Mouse (Mus musculus) adrenal gland, adult 8-10 months (tissue): ENCODE data around the gene Coq9. TPM values are rescaled to one million over a fixed set of nuclear protein-coding genes. Genes with fewer than 3 reads are reported as not detected.

Experiments
- DNase-seq: peaks from one replicate; pipeline ENCODE4 v3.0.0; 2022
- total RNA-seq, 4 experiments: library from RNA; stranded (reverse); gene quantifications; 2 replicates each; pipeline ENCODE4 v1.2.4; 2022

Gene Coq9
- total RNA-seq, 4 experiments from 2014 or later, result 145 to 165 (median 158) TPM

- no peak for DNase-seq
These were observed 32.5 kb downstream of the Coq9 start for GRCm38 (mm10) chr8:94870474-94871107.

DNA sequence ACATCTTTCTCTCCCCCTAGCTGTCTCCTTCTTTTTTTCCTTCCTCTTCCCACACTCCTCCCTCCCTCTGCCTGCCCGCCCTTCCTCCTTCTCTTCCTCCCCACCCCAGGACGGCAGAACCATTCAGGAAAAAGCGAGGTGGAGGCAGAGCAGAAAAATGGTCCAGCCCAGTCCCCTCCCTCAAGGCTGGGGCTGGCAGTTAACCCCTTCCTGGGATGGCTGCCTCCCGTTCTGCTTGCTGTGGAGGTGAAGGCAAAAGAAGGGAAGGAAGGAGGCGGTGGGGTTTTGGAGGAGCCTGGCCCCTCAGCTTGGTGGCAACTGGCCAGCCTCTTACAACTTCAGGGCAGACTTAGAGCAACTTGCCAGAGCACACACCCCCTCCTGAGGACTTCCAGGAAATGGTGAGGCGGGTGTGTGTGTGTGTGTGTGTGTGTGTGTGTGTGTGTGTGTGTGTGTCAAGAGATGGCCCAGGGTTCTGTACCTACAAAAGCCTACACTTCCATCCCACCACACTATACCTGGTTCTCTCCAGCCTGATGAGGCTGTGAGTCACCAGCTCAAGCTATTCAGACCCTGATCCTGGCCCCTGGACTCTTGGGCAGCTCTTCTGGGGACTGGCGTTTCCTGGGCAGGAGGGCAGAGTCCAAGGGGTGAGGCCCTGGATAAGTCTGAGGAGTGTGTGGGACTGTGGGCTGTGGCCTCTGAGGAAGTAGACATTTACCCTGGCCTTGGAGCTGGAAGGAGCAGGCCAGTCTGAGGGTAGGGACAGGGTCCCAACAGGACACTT is 33.2 kb downstream of the Coq9 start:
- DNase-seq, result no peak

DNA sequence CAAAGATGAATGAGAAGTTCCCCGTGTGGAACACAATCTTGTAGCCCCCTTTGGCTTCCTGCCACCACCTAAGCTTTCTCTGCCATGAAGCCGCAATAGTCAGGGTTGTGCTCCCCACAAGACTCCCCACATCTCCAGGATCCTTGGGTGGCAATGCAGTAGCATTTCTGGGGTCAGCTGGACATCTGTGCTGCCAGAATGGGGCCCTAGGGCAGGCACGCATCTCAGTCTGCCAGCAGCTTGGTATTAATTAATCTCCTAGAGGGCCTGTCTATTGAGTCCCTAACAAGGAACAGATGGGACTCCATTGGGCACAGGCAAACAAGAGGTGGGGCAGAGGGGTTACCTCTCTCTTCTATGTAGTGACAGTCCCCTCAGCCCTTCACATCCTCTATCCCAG is 34.0 kb downstream of the Coq9 start:
- no peak for DNase-seq

DNA sequence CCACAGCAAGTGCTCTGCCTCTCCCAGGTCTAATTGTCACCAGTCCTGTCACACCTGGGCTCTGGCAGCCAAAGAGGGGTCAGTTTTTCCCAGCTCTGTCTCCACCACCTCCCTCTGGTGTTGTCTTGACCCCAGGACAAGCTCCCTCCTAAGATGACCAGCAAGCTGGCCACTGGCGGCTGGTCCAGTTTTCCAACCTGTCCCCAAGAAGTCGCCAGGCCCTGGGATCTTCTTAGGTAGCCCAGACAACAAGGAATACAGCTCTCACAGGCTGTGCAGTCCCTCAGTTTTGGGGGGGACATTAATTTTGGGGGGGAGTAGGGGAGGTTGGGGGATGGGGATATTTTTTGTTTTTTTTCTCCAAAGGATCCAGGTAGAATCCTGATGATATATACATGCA is 34.5 kb downstream of the Coq9 start:
- DNase-seq, result no peak

DNA sequence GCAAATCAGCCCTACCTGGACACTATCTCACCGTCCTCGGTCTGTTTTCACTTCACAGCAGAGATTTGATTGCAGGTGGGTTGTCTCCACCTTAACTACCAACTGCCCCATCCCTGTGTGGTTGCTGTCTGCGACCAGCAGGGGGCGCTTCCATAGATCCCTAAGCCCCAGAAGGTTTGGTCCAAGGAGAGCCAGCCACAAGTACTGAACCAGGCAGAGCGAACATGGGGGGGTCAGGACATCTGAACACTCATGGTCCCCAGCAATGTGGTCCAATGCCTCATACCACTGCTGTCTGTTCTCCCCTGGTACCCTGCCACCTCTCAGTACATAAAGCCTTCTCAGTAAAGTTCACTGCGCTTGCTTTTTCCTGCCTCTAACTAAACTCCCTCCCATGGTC is 36.2 kb downstream of the Coq9 start:
- DNase-seq, result no peak

DNA sequence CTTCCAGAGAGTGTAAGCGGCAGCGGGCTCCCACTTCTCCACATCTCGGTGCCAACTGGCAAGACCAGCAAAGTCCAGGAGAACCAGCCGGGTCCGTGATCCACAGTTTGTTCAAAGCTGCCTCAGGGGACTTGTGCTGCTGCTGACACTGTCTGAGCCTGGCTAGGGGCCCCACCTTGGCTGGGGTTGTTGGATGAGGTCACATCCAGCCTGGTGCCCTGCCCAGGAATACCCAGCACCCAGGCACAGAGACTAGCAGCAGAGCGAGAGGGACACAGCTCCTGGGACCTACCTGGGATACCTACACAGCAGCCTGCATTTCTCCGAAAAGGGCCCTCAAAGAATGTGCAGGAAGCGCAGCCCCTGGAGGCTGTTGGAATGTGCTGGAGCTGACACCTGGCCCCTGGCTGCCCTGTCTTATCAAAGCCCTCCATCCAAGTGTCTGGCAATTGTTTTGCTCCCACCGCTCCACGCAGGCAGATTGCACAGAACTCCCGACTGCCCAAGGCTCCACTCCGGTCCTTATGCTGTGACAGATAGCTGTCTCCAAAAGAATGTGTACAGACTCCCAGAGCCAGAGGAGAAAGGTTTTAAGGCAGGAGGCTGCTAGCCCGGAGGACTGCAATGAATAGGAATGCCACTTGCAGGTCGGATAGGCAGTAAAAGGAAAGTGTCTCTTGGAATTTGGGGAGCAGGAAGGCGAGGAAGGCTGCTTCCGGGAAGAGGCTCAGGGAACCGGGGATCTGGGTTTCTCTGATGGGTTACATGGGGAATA is 37.2 kb downstream of the Coq9 start:
- no peak for DNase-seq

DNA sequence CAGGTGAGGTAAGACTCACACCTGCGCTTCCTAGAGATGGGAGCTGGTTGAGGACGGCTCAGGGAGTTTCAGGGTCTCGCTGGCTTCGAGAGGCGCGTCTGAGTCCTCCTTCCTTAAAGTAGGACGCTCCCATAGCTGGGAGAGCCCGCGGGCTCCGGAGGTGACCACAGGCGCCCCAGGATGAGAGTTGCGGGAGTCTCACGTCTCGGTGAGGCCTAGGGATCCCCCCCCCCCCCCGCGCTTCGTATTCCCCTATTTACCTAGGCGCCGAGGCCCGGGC is 37.7 kb downstream of the Coq9 start:
- no peak for DNase-seq

DNA sequence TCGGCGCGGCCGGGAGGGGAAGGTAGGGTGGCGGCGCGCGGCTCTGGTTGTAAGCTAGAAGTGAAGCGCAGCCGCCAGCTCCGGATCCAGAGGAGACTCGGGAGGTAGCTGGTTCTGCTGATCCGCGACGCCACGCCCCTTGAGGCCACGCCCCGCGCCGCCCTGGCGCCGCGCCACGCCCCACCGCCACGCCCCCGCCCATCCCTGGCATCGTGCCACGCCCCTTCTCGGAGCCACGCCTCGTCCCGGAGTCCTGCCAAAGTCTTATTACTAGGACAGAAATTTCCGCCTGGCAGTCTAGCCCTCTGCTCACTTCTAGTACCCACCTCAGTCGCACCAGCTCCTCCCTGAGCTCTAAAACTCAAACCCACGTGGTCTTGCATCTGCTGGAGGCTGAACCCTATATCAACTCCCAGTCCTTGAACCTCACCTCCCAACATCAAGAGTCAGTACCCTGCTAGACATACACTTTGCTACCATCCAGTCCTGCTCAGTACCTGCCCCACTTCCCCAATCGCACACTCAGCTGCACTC is 38.1 kb downstream of the Coq9 start, which contains the start of gene Dok4:
Gene Dok4, minus strand, starts transcription at position 134 of the 534 bp plus-strand sequence.
- peak; percentile 78 for DNase-seq

DNA sequence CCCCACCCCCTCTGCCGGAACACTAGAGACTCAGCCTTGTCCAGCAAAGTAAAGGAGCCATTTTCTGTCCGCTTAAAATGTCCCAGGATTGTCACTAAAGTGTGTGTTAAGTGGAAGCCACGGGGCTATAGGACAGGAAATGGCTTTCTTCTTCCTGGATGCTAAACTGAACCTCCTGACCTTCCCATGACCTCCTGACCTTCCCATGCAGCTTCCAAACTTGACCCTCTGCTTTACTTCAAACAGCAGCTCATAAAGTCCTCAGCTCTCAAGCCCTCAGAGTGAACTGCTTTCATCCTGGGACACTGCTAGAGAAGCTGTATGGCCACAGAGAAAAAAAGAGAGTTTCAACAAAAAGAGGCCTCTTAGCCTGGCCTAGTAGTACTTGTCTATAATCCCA is 38.7 kb downstream of the Coq9 start:
- DNase-seq, result no peak

DNA sequence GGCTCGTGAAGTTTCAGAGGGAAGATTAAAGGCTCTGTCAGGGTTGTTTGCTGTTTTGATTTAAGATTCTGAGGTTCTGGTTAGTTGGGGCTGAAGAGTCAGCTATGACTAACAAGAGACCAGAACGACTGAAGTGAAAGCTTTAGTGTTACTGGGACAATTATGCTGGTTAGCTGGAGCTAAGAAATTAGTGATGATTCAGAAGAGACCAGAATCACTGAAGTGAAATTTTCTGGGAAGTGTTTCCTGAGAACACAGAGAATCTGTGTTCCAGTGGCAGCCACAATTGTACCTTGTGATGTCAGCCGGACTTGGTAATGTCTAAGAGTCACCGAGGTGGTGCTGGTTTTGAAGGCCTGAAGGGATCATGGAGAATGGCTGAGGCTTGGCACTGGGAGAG is 42.6 kb downstream of the Coq9 start:
- no peak for DNase-seq

DNA sequence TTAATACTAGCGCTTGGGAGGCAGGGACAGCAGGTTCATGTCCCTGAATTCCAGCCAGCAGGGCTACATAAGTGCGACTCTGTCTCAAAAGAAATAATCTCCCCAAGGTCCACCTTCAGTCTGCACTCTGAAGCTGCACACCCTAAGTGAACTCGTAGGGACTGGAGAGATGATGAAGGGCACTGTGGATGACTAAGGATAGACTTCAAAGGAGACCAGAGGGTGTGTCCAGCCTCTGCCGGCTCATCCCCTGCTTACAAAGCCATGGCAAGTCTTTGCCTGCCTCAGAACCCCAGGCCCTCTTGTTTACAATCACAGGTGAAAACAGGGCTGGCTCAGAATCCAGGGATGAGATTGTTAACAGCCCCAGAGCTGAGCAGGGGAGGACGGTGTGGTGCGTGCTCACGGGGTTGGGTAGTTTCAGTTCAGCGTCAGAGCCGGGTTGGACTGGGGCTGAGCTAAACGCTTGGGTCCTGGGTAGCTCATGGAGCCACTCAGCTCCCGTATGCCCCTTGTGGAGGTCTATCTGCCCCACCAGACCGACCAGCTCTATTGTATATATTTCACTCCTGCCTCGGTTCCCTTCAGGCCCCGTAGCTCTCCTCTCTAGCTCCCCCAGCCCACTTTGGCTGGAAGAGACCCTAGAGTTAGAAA is 50.4 kb downstream of the Coq9 start:
- DNase-seq, result no peak

DNA sequence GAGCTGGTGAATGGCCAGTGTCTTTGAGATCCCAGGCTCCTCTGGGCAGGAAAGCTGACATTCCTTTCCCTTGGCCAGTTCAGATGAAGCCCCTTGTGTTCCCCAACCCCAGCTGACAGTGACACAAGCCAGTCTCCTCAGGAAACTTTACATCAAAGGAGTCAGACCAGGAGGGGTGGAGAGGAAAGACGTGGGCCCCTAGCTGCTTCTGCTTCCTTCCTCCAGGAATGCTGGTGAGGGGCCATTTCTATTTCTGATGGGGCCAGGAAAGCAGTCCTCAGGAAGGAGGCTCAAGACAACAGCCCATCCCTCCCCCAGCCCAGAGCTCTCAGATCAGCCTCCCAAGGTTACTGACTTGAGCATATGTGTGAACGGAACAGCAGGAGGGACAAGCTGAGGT is 54.8 kb downstream of the Coq9 start:
- no peak for DNase-seq

DNA sequence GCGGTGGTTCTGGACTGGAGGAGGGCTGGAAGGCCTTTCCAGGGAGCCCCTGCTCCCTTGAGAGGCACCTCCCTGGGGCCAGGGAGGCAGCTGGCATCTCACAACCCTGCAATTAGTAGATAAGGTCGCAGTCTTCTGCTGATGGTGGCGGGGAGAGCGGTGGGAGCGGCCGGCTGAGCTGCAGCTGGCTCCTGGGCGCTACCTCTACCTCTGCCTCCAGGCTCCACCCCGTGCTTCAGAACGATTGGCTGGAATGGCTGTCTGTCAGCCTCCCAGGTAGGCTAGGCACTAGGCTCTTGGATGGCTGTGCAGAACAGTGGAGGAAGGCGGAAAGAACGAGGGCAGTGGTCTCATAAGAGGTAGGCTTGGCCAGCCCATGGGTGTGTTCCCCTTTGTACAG is 61.1 kb downstream of the Coq9 start:
- no peak for DNase-seq

GRCm38 (mm10) chr8:94900617-94901016 is 62.5 kb downstream of the Coq9 start:
- no peak for DNase-seq

DNA sequence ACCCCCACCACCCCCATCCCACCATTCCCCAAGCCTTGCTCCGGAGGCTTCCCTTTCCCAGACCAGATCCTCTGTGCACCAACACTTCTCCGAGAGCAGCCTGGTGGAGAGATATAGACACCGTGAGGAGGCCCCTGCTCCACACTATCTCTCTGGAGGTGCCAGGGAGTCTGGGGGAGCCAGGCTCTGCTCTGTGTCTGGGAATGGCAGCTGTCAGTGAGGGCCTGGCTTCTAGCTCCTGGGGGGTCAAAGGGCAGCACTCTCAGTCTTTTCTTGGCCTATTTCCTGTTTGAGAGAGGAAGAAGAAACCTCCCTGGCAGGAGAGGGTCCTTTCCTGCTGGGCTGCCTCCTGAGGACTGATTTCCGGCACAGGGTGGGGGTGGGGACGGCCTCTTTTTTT is 62.9 kb downstream of the Coq9 start:
- DNase-seq, result no peak

DNA sequence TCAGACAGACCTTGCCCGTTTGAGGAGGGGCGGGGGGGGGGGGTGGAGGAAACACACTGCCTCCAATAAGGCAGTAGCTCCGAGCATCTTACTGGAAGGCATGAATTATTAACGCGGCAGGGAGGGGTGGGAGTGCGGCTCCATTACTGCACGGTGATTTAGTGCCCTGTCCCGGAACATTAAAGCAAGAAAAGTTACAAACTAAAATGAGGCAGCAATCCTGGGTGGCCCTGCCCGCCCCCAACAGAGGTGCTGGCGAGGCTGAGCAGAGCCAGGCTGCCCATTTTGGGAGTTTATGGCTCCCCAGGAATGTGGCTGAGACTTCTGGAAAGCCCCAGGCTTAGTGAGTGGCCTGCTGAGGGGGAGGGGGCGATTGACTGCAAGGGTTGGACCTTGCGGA is 65.6 kb downstream of the Coq9 start:
- DNase-seq, result no peak

Other genes with a start within 250 kb of the Coq9 start
- gene Rspry1, start 236.4 kb upstream of the Coq9 start, total RNA-seq, result 10 to 100 TPM; 20.4 to 30.0 (median 22.5) TPM
- gene Fam192a, start 236.3 kb upstream of the Coq9 start, total RNA-seq, result 10 to 100 TPM; 35.4 to 45.5 (median 42.4) TPM
- gene Arl2bp, start 171.7 kb upstream of the Coq9 start, total RNA-seq, result 100 to 1,000 TPM in 1 of 4 experiments, 10 to 100 TPM in 3; 72.0 to 104 (median 88.3) TPM
- 1 to 10 TPM; 1.1 to 2.2 (median 1.7) TPM for gene Pllp, start 142.0 kb upstream of the Coq9 start, total RNA-seq
- gene Ccl22, start 92.7 kb upstream of the Coq9 start, total RNA-seq, result under 1 TPM in 1 of 4 experiments, not detected in 3; 0.59 TPM
- 10 to 100 TPM; 27.2 to 62.7 (median 45.0) TPM for gene Cx3cl1, start 66.3 kb upstream of the Coq9 start, total RNA-seq
- gene Ccl17, start 27.9 kb upstream of the Coq9 start, total RNA-seq, result 1 to 10 TPM in 3 of 4 experiments, under 1 TPM in 1; 0.55 to 4.4 (median 1.7) TPM
- 10 to 100 TPM; 67.0 to 99.3 (median 78.5) TPM for gene Ciapin1, start within 50 bp of the Coq9 start, total RNA-seq
- 10 to 100 TPM; 55.9 to 91.6 (median 71.1) TPM for gene Polr2c, start 19.1 kb downstream of the Coq9 start, total RNA-seq
- gene Dok4, start 38.0 kb downstream of the Coq9 start, total RNA-seq, result 10 to 100 TPM in 2 of 4 experiments, 1 to 10 TPM in 2; 6.5 to 13.8 (median 9.8) TPM
- gene Ccdc102a, start 79.8 kb downstream of the Coq9 start, total RNA-seq, result 10 to 100 TPM in 2 of 4 experiments, 1 to 10 TPM in 2; 6.9 to 11.1 (median 8.6) TPM
- gene Adgrg5, start 85.4 kb downstream of the Coq9 start, total RNA-seq, result 1 to 10 TPM in 2 of 4 experiments, under 1 TPM in 2; 0.49 to 2.0 (median 0.94) TPM
- 10 to 100 TPM; 14.6 to 60.9 (median 38.3) TPM for gene Adgrg1, start 136.4 kb downstream of the Coq9 start, total RNA-seq
- gene Adgrg3, start 179.4 kb downstream of the Coq9 start, total RNA-seq, result 1 to 10 TPM; 2.2 to 4.1 (median 3.1) TPM
- not detected for gene Drc7, start 216.8 kb downstream of the Coq9 start, total RNA-seq
- gene Katnb1, start 242.9 kb downstream of the Coq9 start, total RNA-seq, result 10 to 100 TPM; 13.8 to 23.6 (median 16.1) TPM